Mouse (Mus musculus) C3H10T1/2 (cell line): ENCODE data around the gene Fam19a4. TPM values are rescaled to one million over a fixed set of nuclear protein-coding genes. Genes with fewer than 3 reads are reported as not detected.

Source experiments
- polyA plus RNA-seq, 2 experiments: library from polyadenylated mRNA; unstranded; fragments of >200 nt; fragmentation: generic; extraction: Trizol; gene quantifications; one replicate each; pipeline ENCODE4 v1.2.1; 2012; ENCODE audit warnings: missing spikeins in 2 of 2

Gene Fam19a4
- not detected for polyA plus RNA-seq

GRCm38 (mm10) chr6:97060074-97060681, at the start of gene Fam19a4:
Gene Fam19a4 (minus strand): TSS chr6:97060413.

Other genes starting within 250 kb of the Fam19a4 start
- gene Eogt, start 88.8 kb upstream of the Fam19a4 start, polyA plus RNA-seq, result 1 to 10 TPM in 1 of 2 experiments, under 1 TPM in 1; 0.22 to 1.9 TPM
- gene Tmf1, start 118.7 kb upstream of the Fam19a4 start, polyA plus RNA-seq, result 1 to 10 TPM in 1 of 2 experiments, under 1 TPM in 1; 0.34 to 2.3 TPM
- gene Uba3, start 145.2 kb upstream of the Fam19a4 start, polyA plus RNA-seq, result 1 to 10 TPM; 2.0 to 9.5 TPM
- 100 to 1,000 TPM in 1 of 2 experiments, 10 to 100 TPM in 1; 99.8 to 157 TPM for gene Arl6ip5, start 150.3 kb upstream of the Fam19a4 start, polyA plus RNA-seq
- under 1 TPM in 1 of 2 experiments, not detected in 1; 0.04 TPM for gene Lmod3, start 192.3 kb upstream of the Fam19a4 start, polyA plus RNA-seq